Mouse (Mus musculus): ENCODE results near the gene Lman2.

- TF ChIP-seq GATA1 (IDR thresholded peaks at IDR 0.05; ENCODE audit: borderline replicate concordance, low read length), result no peak
- no peak for TF ChIP-seq FLI1 (IDR thresholded peaks at IDR 0.05; ENCODE audit: low read length)
These were observed 29.0 kb upstream of the Lman2 start for GRCm38 (mm10) chr13:55391626-55392029.
